ENCODE assay signal across 8 mouse cellular contexts in the genomic region with DNA sequence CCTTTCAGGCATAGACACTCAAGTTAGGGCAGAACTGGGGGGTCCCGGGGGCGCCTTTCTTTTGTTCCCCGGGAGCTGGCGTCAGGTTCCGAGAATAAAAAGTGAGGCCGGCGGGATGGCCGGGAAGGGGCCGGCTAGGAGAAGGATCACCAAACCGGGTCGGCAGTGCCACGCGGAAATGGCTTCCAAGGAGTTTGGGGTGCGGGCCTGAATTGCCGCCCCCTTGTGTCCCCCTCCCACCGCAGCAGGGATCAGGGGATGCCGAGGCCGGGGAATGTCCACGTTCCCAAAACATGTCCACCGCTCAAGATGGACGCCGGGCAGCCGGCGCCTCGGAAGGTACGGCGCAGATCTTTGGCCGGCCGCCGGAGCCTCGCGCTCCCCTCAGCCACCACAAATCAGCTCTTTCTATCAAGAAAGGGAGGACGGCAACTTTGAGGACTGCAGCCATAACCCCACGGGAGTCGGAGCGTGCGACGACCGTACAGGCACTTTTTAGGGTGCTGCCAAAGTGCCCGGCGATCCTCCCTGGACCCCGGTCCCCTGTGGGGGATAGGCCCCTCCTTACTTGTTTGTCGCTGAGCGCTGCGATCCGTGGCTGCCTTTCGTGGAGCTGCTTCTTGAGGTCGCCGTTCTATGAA. TPM values are rescaled to one million over a fixed set of nuclear protein-coding genes. Genes with fewer than 3 reads are reported as not detected.
DNase-seq lines count a peak whose midpoint lies in the region; ATAC-seq lines count a peak whose summit lies in the region.

No protein-coding gene starts in this region.

- no peaks in the 10 kb centered on the region for H3K9me3 ChIP-seq in neural tube, embryonic 11.5 days (ENCODE audit: control insufficient read depth, low read length)
- H3K9me3 ChIP-seq in forebrain, embryonic 11.5 days (ENCODE audit: control insufficient read depth, low read length) = no peaks in the 10 kb centered on the region
- H3K9me3 ChIP-seq in kidney, embryonic 16.5 days (ENCODE audit: low read length) = no peaks in the 10 kb centered on the region
- no peaks in the 10 kb centered on the region for H3K9me3 ChIP-seq in midbrain, embryonic 15.5 days

- DNase-seq in cerebellum, adult 11 months = peak; percentile 60
- DNase-seq in neural tube, embryonic 11.5 days (ENCODE audit: low spot score) = no peak
- no peak for DNase-seq in neural tube, embryonic 10.5 days (ENCODE audit: extremely low spot score, low spot score)
- no peak for DNase-seq in forebrain, embryonic 11.5 days (ENCODE audit: low spot score)
- no peak for DNase-seq in Muller cell, postnatal 12 days (ENCODE audit: inconsistent ontology term)

- ATAC-seq in cerebellum, adult (ENCODE audit: insufficient number of reproducible peaks, low FRiP score, low TSS enrichment) = no peak
- peak; percentile 3; the same call in 1 of the 2 replicates for ATAC-seq in neural tube, embryonic 11.5 days (ENCODE audit: insufficient read depth, low FRiP score, low TSS enrichment)
- ATAC-seq in forebrain, embryonic 11.5 days (replicated peaks; ENCODE audit: low FRiP score) = no peak
- ATAC-seq in kidney, embryonic 16.5 days (ENCODE audit: low FRiP score, low TSS enrichment) = no peak
- ATAC-seq in midbrain, embryonic 15.5 days (replicated peaks) = peak; percentile 1; the same call in 1 of the 2 replicates

- H3K27me3 ChIP-seq in neural tube, embryonic 11.5 days (ENCODE audit: control insufficient read depth, insufficient read depth, low read length) = no peaks in the 10 kb centered on the region
- no peaks in the 10 kb centered on the region for H3K27me3 ChIP-seq in forebrain, embryonic 11.5 days (ENCODE audit: control insufficient read depth, insufficient read depth, low read length)
- peaks cover 5% of the 10 kb centered on the region; the same call in 1 of the 2 replicates for H3K27me3 ChIP-seq in kidney, embryonic 16.5 days (ENCODE audit: insufficient read depth, low read length)
- H3K27me3 ChIP-seq in midbrain, embryonic 15.5 days (replicated peaks) = no peaks in the 10 kb centered on the region

- H3K9ac ChIP-seq in neural tube, embryonic 11.5 days (ENCODE audit: low read length) = peak overlapping the region; percentile 97
- H3K9ac ChIP-seq in forebrain, embryonic 11.5 days (ENCODE audit: low read length) = peak overlapping the region; percentile 80
- no peak overlapping the region; the same call in 1 of the 2 replicates for H3K9ac ChIP-seq in kidney, embryonic 16.5 days (replicated peaks; ENCODE audit: low read length)
- peak overlapping the region; percentile 67 for H3K9ac ChIP-seq in midbrain, embryonic 15.5 days

- H3K4me2 ChIP-seq in neural tube, embryonic 11.5 days (ENCODE audit: low read depth) = peak overlapping the region; percentile 83
- peak overlapping the region; percentile 78 for H3K4me2 ChIP-seq in forebrain, embryonic 11.5 days (ENCODE audit: low read depth, low read length, severe bottlenecking)
- H3K4me2 ChIP-seq in kidney, embryonic 16.5 days (replicated peaks; ENCODE audit: low read depth, low read length) = peak overlapping the region; percentile 99
- peak overlapping the region; percentile 99 for H3K4me2 ChIP-seq in midbrain, embryonic 15.5 days

- WGBS in neural tube, embryonic 11.5 days = under 1% methylated on average over 49 of the region's 49 CpGs
- WGBS in forebrain, embryonic 11.5 days = under 1% methylated on average over 48 of the region's 49 CpGs
- under 1% methylated on average over 49 of the region's 49 CpGs for WGBS in kidney, embryonic 16.5 days
- 0% methylated on average over 49 of the region's 49 CpGs for WGBS in midbrain, embryonic 15.5 days

- H3K4me1 ChIP-seq in neural tube, embryonic 11.5 days (ENCODE audit: control insufficient read depth, insufficient read depth, low read length) = peaks cover 25% of the 10 kb centered on the region
- peaks cover 17% of the 10 kb centered on the region for H3K4me1 ChIP-seq in forebrain, embryonic 11.5 days (replicated peaks; ENCODE audit: control insufficient read depth, insufficient read depth, low read length)
- peaks cover 38% of the 10 kb centered on the region for H3K4me1 ChIP-seq in kidney, embryonic 16.5 days (ENCODE audit: insufficient read depth, low read length)
- H3K4me1 ChIP-seq in midbrain, embryonic 15.5 days = peaks cover 53% of the 10 kb centered on the region

- H3K36me3 ChIP-seq in neural tube, embryonic 11.5 days (ENCODE audit: control insufficient read depth, insufficient read depth, low read length) = no peaks in the 10 kb centered on the region; the same call in 1 of the 2 replicates
- H3K36me3 ChIP-seq in forebrain, embryonic 11.5 days (ENCODE audit: control insufficient read depth, insufficient read depth, low read length) = no peaks in the 10 kb centered on the region
- no peaks in the 10 kb centered on the region for H3K36me3 ChIP-seq in kidney, embryonic 16.5 days (ENCODE audit: insufficient read depth, low read length)
- H3K36me3 ChIP-seq in midbrain, embryonic 15.5 days (replicated peaks) = no peaks in the 10 kb centered on the region

- H3K4me3 ChIP-seq in neural tube, embryonic 11.5 days (ENCODE audit: low read depth, low read length) = peak overlapping the region; percentile 86
- peak overlapping the region; percentile 63 for H3K4me3 ChIP-seq in forebrain, embryonic 11.5 days (ENCODE audit: low read depth, low read length)
- H3K4me3 ChIP-seq in kidney, embryonic 16.5 days (ENCODE audit: low read length) = peak overlapping the region; percentile 78
- H3K4me3 ChIP-seq in midbrain, embryonic 15.5 days = peak overlapping the region; percentile 85

- H3K27ac ChIP-seq in neural tube, embryonic 11.5 days (ENCODE audit: low read depth, low read length) = peak overlapping the region; percentile 98
- peak overlapping the region; percentile 97 for H3K27ac ChIP-seq in forebrain, embryonic 11.5 days (ENCODE audit: low read depth, low read length)
- no peak overlapping the region for H3K27ac ChIP-seq in kidney, embryonic 16.5 days (ENCODE audit: low read length)
- H3K27ac ChIP-seq in midbrain, embryonic 15.5 days = peak overlapping the region; percentile 93

RNA-seq across cellular contexts. Expression of gene Phf21b, which starts 1.6 kb away (rescaled TPM):
- polyA plus RNA-seq in neural tube, embryonic 11.5 days (2014; fragmentation: Nextera tagmentation; extraction: Ambion mirVana) = 32.2 and 36.0 TPM in 2 replicates
- polyA plus RNA-seq in forebrain, embryonic 11.5 days (2014; fragmentation: Nextera tagmentation; extraction: Ambion mirVana) = 26.6 and 32.2 TPM in 2 replicates
- 0.19 and 0.49 TPM in 2 replicates for polyA plus RNA-seq in kidney, embryonic 16.5 days (2015; fragmentation: Nextera tagmentation; extraction: Ambion mirVana)
- polyA plus RNA-seq in midbrain, embryonic 15.5 days (2015; fragmentation: Nextera tagmentation; extraction: Ambion mirVana) = 6.0 and 7.6 TPM in 2 replicates

Comparison
In these comparisons a context has a peak if more than half of its experiments do, and no peak if none do; other contexts are left out.
1. ATAC-seq: peak in neural tube, embryonic 11.5 days (single experiment) and midbrain, embryonic 15.5 days (single experiment); none in cerebellum, adult (single experiment), forebrain, embryonic 11.5 days (single experiment) and kidney, embryonic 16.5 days (single experiment).
2. Peak in every context shown above with its lines, with median percentiles within 50 percentile points of each other: H3K4me2 ChIP-seq and H3K4me3 ChIP-seq.